Mouse (Mus musculus) spleen, postnatal 14 days (tissue): Measurements from ENCODE around the gene St3gal6.

ENCODE experiments used
- DNase-seq, 2 experiments: peaks; one replicate each; pipeline ENCODE4 v3.0.0; 2021 to 2022; ENCODE audit warnings: low spot score in 2 of 2

St3gal6 gene

GRCm38 (mm10) chr16:58523972-58524850, at the start of gene St3gal6:
Gene St3gal6, minus strand, starts transcription at chr16:58524243.
- DNase-seq, result no peak

- no peak for DNase-seq
These were observed 46.7 kb upstream of the St3gal6 start for GRCm38 (mm10) chr16:58570694-58571264.

- no peak for DNase-seq
These were observed 37.2 kb upstream of the St3gal6 start for GRCm38 (mm10) chr16:58561196-58561595.

GRCm38 (mm10) chr16:58556067-58556830, 32.2 kb upstream of the St3gal6 start:
- DNase-seq, result no peak

- no peak for DNase-seq
These were observed 30.6 kb upstream of the St3gal6 start for GRCm38 (mm10) chr16:58554673-58555072.

GRCm38 (mm10) chr16:58548042-58548441, 24.0 kb upstream of the St3gal6 start:
- DNase-seq, result no peak

GRCm38 (mm10) chr16:58546128-58546527, 22.1 kb upstream of the St3gal6 start:
- no peak for DNase-seq

- no peak for DNase-seq
These were observed 15.4 kb upstream of the St3gal6 start for GRCm38 (mm10) chr16:58539490-58539889.

GRCm38 (mm10) chr16:58539011-58539410, 15.0 kb upstream of the St3gal6 start:
- no peak for DNase-seq

GRCm38 (mm10) chr16:58536076-58536475, 12.0 kb upstream of the St3gal6 start:
- DNase-seq, result no peak

- no peak for DNase-seq
These were observed 11.2 kb upstream of the St3gal6 start for GRCm38 (mm10) chr16:58535236-58535635.

GRCm38 (mm10) chr16:58534245-58535142, 10.5 kb upstream of the St3gal6 start:
- no peak for DNase-seq

- DNase-seq, result no peak
These were observed 9.7 kb upstream of the St3gal6 start for GRCm38 (mm10) chr16:58533742-58534141.

- no peak for DNase-seq
These were observed 9.2 kb upstream of the St3gal6 start for GRCm38 (mm10) chr16:58533254-58533653.

- no peak for DNase-seq
These were observed 8.5 kb upstream of the St3gal6 start for GRCm38 (mm10) chr16:58532511-58532910.

- DNase-seq, result no peak
These were observed 3.8 kb upstream of the St3gal6 start for GRCm38 (mm10) chr16:58527817-58528216.

- DNase-seq, result no peak
These were observed 2.7 kb upstream of the St3gal6 start for GRCm38 (mm10) chr16:58526729-58527128.

GRCm38 (mm10) chr16:58525832-58526231, 1.8 kb upstream of the St3gal6 start:
- DNase-seq, result no peak

GRCm38 (mm10) chr16:58523044-58523859, 791 bp downstream of the St3gal6 start:
- DNase-seq, result peak; percentile 41 to 57

GRCm38 (mm10) chr16:58522677-58523043, 1.4 kb downstream of the St3gal6 start:
- no peak for DNase-seq

- no peak for DNase-seq
These were observed 2.1 kb downstream of the St3gal6 start for GRCm38 (mm10) chr16:58521900-58522299.
